Comparison of ENCODE assay signal across 9 mouse cellular contexts in the genomic region with DNA sequence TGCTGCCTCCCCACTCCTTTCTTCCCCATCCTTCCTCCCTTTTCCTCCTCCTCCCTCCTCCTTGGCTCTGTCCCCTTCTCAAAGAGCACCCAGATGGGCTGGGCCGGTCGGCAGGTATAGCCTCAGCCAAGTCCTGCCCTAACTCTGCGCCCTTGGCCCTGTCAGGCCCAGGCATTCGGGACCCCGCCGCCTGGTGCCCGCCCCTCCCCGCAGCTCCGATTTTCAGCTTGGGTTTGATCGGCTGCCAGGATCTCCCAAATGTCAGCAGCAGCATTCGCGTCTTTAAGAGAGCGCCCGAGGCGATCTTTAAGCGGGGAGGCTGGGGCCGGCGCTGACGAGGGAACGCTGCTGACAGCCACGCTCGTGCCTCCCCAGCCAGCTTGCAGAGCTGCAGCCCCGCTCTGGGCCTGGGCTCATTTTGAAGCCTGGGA.
DNase-seq lines count a peak whose midpoint lies in the region; ATAC-seq and TF ChIP-seq lines count a peak whose summit lies in the region.
"Had no signal": no experiment of that assay in that cellular context is flagged by ENCODE, and none has a peak within 500 bp of the region (broad histone marks: within the 10 kb centered on the region; RNA-seq: fewer than 3 reads in every experiment).

No protein-coding gene starts in this region.

- TF ChIP-seq CTCF in left cerebral cortex, adult 2 months (IDR thresholded peaks at IDR 0.05): no peak

- H3K27me3 ChIP-seq in forebrain, embryonic 11.5 days (ENCODE audit: control insufficient read depth, insufficient read depth, low read length): no peaks in the 10 kb centered on the region
- peaks cover 8% of the 10 kb centered on the region; the same call in 1 of the 2 replicates for H3K27me3 ChIP-seq in hindbrain, embryonic 10.5 days (ENCODE audit: insufficient read depth, poor library complexity, severe bottlenecking)
- H3K27me3 ChIP-seq in midbrain, embryonic 12.5 days: peaks cover 7% of the 10 kb centered on the region
- H3K27me3 ChIP-seq: Patski had no signal

- H3K9me3 ChIP-seq in forebrain, embryonic 11.5 days (ENCODE audit: control insufficient read depth, low read length): no peaks in the 10 kb centered on the region
- H3K9me3 ChIP-seq in hindbrain, embryonic 10.5 days: no peaks in the 10 kb centered on the region
- no peaks in the 10 kb centered on the region for H3K9me3 ChIP-seq in midbrain, embryonic 12.5 days

- 3% methylated on average over 23 of the region's 23 CpGs for WGBS in forebrain, embryonic 11.5 days
- WGBS in hindbrain, embryonic 10.5 days: 3% methylated on average over 23 of the region's 23 CpGs
- WGBS in midbrain, embryonic 12.5 days: 5% methylated on average over 23 of the region's 23 CpGs

- H3K4me1 ChIP-seq in forebrain, embryonic 11.5 days (replicated peaks; ENCODE audit: control insufficient read depth, insufficient read depth, low read length): peaks cover 16% of the 10 kb centered on the region
- peaks cover 92% of the 10 kb centered on the region for H3K4me1 ChIP-seq in hindbrain, embryonic 10.5 days (replicated peaks)
- peaks cover 57% of the 10 kb centered on the region for H3K4me1 ChIP-seq in midbrain, embryonic 12.5 days

- DNase-seq in layer of hippocampus, postnatal 10 days (ENCODE audit: low spot score in 2 of 2): peak; percentile 52 to 61
- no peak for DNase-seq in layer of hippocampus, adult 9-11 months
- DNase-seq in forebrain, embryonic 11.5 days (ENCODE audit: low spot score): peak; percentile 75
- DNase-seq in hindbrain, embryonic 10.5 days (ENCODE audit: low spot score): peak; percentile 64
- peak in 1 of 2 experiments; percentile 61 for DNase-seq in left cerebral cortex, adult 2 months (ENCODE audit: extremely low spot score in 1 of 2, low spot score in 2 of 2)
- DNase-seq in testis, postnatal 10 days (ENCODE audit: low spot score): peak; percentile 79
- no peak for DNase-seq in thymus, postnatal 0 days (ENCODE audit: low spot score)

- peak overlapping the region; percentile 72 for H3K27ac ChIP-seq in forebrain, embryonic 11.5 days (ENCODE audit: low read depth, low read length)
- peak overlapping the region; percentile 99 for H3K27ac ChIP-seq in hindbrain, embryonic 10.5 days
- peak overlapping the region; percentile 87 for H3K27ac ChIP-seq in left cerebral cortex, adult 2 months
- H3K27ac ChIP-seq in midbrain, embryonic 12.5 days (replicated peaks): peak overlapping the region; percentile 89

- H3K4me3 ChIP-seq in forebrain, embryonic 11.5 days (ENCODE audit: low read depth, low read length): no peak overlapping the region
- peak overlapping the region; percentile 29 for H3K4me3 ChIP-seq in hindbrain, embryonic 10.5 days
- no peak overlapping the region for H3K4me3 ChIP-seq in left cerebral cortex, adult 2 months
- H3K4me3 ChIP-seq in midbrain, embryonic 12.5 days: no peak overlapping the region

- no peaks in the 10 kb centered on the region for H3K36me3 ChIP-seq in forebrain, embryonic 11.5 days (ENCODE audit: control insufficient read depth, insufficient read depth, low read length)
- no peaks in the 10 kb centered on the region for H3K36me3 ChIP-seq in hindbrain, embryonic 10.5 days
- H3K36me3 ChIP-seq in midbrain, embryonic 12.5 days: no peaks in the 10 kb centered on the region

- peak overlapping the region; percentile 50 for H3K9ac ChIP-seq in forebrain, embryonic 11.5 days (ENCODE audit: low read length)
- H3K9ac ChIP-seq in midbrain, embryonic 12.5 days (replicated peaks): peak overlapping the region; percentile 46

- ATAC-seq in forebrain, embryonic 11.5 days (replicated peaks; ENCODE audit: low FRiP score): 0 out of 2 replicates have a peak, but pooled peaks have one; percentile 28
- peak; percentile 44; the same call in 1 of the 2 replicates for ATAC-seq in midbrain, embryonic 12.5 days (ENCODE audit: low FRiP score, low read depth)
- ATAC-seq: Patski had no signal

- intact Hi-C loops in left cerebral cortex, adult 2 months (cut with DNase I): no loop called here

- peak overlapping the region; percentile 38 for H3K4me2 ChIP-seq in forebrain, embryonic 11.5 days (ENCODE audit: low read depth, low read length, severe bottlenecking)
- peak overlapping the region; percentile 23; the same call in 1 of the 2 replicates for H3K4me2 ChIP-seq in midbrain, embryonic 12.5 days (replicated peaks)

Comparison
In these comparisons a context has a peak if more than half of its experiments do, and no peak if none do; other contexts are left out.
1. DNase-seq: peak in layer of hippocampus, postnatal 10 days (2 of 2), forebrain, embryonic 11.5 days (single experiment), hindbrain, embryonic 10.5 days (single experiment) and testis, postnatal 10 days (single experiment); none in layer of hippocampus, adult 9-11 months (single experiment) and thymus, postnatal 0 days (single experiment).
2. Peak in every context shown above with its lines, with median percentiles within 50 percentile points of each other: H3K27ac ChIP-seq.